26 mouse cellular contexts compared by ENCODE assay signal in genomic region chr10:57687999-57688398, GRCm38 (mm10). TPM values are rescaled to one million over a fixed set of nuclear protein-coding genes. Genes with fewer than 3 reads are reported as not detected.
"Had no signal": no experiment of that assay in that cellular context is flagged by ENCODE, and none has a peak within 500 bp of the region (broad histone marks: within the 10 kb centered on the region; RNA-seq: fewer than 3 reads in every experiment).

No protein-coding gene starts in this region.

- H3K36me3 ChIP-seq: heart, embryonic 13.5 days; heart, embryonic 15.5 days; hindbrain, embryonic 10.5 days; hindbrain, embryonic 12.5 days; intestine, embryonic 15.5 days; limb, embryonic 10.5 days; limb, embryonic 12.5 days had no signal

- H3K9ac ChIP-seq: heart, embryonic 13.5 days; heart, embryonic 15.5 days; hindbrain, embryonic 12.5 days; hindbrain, embryonic 14.5 days; intestine, embryonic 15.5 days; limb, embryonic 12.5 days had no signal

- H3K27ac ChIP-seq: gastrocnemius, adult 2 months; heart, adult 2 months; heart, embryonic 13.5 days; heart, embryonic 15.5 days; hindbrain, embryonic 10.5 days; hindbrain, embryonic 12.5 days; hindbrain, embryonic 14.5 days; intestine, embryonic 15.5 days; layer of hippocampus, adult 2 months; left cerebral cortex, adult 2 months; limb, embryonic 10.5 days; limb, embryonic 12.5 days had no signal

- H3K4me3 ChIP-seq: gastrocnemius, adult 2 months; heart, adult 2 months; heart, embryonic 13.5 days; heart, embryonic 15.5 days; hindbrain, embryonic 10.5 days; hindbrain, embryonic 12.5 days; intestine, embryonic 15.5 days; layer of hippocampus, adult 2 months; left cerebral cortex, adult 2 months; limb, embryonic 10.5 days; limb, embryonic 12.5 days had no signal

- H3K4me2 ChIP-seq: heart, embryonic 11.5 days; heart, embryonic 13.5 days; heart, embryonic 15.5 days; hindbrain, embryonic 12.5 days; hindbrain, embryonic 14.5 days; intestine, embryonic 15.5 days; limb, embryonic 12.5 days had no signal

- H3K4me1 ChIP-seq: heart, embryonic 13.5 days; heart, embryonic 15.5 days; hindbrain, embryonic 10.5 days; hindbrain, embryonic 12.5 days; intestine, embryonic 15.5 days; limb, embryonic 10.5 days; limb, embryonic 12.5 days had no signal

- ATAC-seq: hindbrain, embryonic 16.5 days; inflammation-experienced regulatory T-cells, adult 6 months; intestine, embryonic 15.5 days; intestine, postnatal 0 days had no signal

- DNase-seq: gastrocnemius, adult 2 months; gastrocnemius, postnatal 14 days; gastrocnemius, postnatal 36 days; heart, adult 2 months; heart, postnatal 14 days; heart, postnatal 36 days; kidney, adult 18-20 months; kidney, adult 8-10 months; kidney, postnatal 10 days; kidney, postnatal 25 days; kidney, postnatal 4 days; liver had no signal

- H3K9me3 ChIP-seq: heart, embryonic 13.5 days; heart, embryonic 15.5 days; hindbrain, embryonic 10.5 days; hindbrain, embryonic 12.5 days; intestine, embryonic 15.5 days; limb, embryonic 10.5 days; limb, embryonic 12.5 days had no signal

- H3K27me3 ChIP-seq: heart, embryonic 13.5 days; heart, embryonic 15.5 days; hindbrain, embryonic 12.5 days; intestine, embryonic 15.5 days; limb, embryonic 12.5 days had no signal

RNA-seq across cellular contexts. Expression of gene Pkib, which starts 56.2 kb away (rescaled TPM):
- total RNA-seq: gastrocnemius, adult 2 months; gastrocnemius, postnatal 14 days; gastrocnemius, postnatal 36 days had no signal
- polyA plus RNA-seq: limb, embryonic 10.5 days had no signal
